Mouse (Mus musculus) CD4-positive helper T cell, adult 2 months (primary cell): ENCODE results near the gene Olfr1314.

Experiments
- DNase-seq: peaks from one replicate; pipeline ENCODE4 v3.0.0-alpha.2; 2012; ENCODE audit warnings: low read depth, missing footprints, low spot score

Olfr1314 gene

DNA sequence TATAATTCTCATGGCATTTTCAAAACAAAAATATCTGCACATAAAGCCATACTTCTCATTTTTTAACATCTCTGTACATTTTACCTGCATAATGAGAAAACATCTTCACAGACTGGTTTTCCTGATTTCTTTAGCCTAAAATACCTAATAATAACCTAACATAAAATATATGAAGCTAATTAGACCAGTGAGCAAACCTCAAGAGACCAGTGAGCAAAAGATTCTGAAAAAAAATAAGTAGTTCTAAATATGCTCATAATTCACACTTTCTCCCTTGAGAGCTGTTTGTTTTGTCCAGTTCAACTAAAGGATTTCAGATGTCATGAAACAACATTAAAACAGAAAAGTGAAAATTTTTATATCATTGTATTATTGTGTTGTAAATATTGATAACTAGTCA is at the start of gene Olfr1314:
Olfr1314 (minus strand) TSS at position 101 of the 400 bp plus-strand sequence.
- DNase-seq = no peak

DNA sequence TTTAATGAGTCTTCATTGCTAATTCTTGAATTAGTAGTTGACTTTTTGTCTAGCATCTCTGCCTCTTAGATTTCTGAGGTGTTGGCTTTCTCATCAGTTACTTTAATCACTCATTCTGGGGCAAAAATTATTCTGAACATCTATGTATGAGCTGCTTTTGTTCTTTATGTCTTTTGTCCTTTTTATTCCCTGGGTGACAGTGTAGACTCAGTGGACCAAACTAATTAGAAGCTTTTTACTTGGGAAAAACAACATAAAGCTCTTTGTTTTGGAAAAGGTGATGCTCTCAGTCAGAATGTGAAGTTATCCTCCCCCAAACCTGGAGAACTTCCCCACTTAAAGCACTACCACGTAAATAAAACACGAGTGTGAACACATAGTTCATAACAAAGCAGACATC is 43.4 kb upstream of the Olfr1314 start, which contains the start of gene Olfr1317:
Olfr1317 (plus strand) TSS at position 301 of the 400 bp plus-strand sequence.
- DNase-seq = no peak

- DNase-seq = no peak
Measured at GRCm38 (mm10) chr2:112134877-112135276, 38.3 kb upstream of the Olfr1314 start, which contains the start of gene Olfr1316. Gene Olfr1316, minus strand, starts transcription at chr2:112134977.

DNA sequence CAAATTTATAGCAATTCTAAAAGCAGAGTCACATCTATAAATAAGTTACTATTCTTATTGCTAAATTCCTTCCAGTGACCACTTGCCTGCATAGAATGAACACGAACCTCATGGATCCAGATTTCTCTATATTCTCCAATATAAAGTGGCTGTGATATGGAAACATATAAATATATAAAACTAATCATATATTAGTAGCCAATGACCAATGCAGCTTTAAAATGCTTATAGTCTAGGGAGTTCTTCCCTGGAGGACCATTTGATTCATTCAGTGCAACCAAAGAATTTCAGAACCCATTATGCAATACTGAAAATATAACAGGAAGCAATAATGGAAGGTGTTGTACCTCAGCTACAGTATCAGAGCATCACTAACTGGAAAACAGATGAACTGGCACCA is 18.8 kb upstream of the Olfr1314 start, which contains the start of gene Olfr1315-ps1:
Olfr1315-ps1 (minus strand) TSS at position 101 of the 400 bp plus-strand sequence.
- DNase-seq = no peak

GRCm38 (mm10) chr2:112077743-112078142 is 18.8 kb downstream of the Olfr1314 start, which contains the start of gene Olfr1313:
Gene Olfr1313, minus strand, starts transcription at chr2:112077843.
- no peak for DNase-seq

DNA sequence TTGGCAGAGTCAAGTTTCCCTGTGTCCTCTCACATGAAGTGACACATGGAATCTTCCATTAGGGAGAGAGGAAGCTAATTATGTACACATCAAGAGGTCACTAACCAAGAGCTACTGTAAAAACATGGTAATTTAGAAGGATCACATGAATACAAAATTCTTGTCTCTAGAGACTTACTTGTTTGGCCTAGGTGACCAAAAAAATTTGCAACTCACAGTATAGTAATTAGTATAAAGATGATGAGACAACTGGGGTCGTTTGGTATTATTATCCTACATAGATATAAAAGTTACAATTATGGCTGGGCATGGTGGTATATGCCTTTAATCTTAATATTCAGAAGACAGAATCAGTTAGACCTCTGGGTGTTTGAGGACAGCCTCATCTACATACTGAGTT is 46.4 kb downstream of the Olfr1314 start, which contains the start of gene Olfr1312:
Olfr1312 (minus strand) TSS at position 101 of the 400 bp plus-strand sequence.
- no peak for DNase-seq
